In the genomic region with DNA sequence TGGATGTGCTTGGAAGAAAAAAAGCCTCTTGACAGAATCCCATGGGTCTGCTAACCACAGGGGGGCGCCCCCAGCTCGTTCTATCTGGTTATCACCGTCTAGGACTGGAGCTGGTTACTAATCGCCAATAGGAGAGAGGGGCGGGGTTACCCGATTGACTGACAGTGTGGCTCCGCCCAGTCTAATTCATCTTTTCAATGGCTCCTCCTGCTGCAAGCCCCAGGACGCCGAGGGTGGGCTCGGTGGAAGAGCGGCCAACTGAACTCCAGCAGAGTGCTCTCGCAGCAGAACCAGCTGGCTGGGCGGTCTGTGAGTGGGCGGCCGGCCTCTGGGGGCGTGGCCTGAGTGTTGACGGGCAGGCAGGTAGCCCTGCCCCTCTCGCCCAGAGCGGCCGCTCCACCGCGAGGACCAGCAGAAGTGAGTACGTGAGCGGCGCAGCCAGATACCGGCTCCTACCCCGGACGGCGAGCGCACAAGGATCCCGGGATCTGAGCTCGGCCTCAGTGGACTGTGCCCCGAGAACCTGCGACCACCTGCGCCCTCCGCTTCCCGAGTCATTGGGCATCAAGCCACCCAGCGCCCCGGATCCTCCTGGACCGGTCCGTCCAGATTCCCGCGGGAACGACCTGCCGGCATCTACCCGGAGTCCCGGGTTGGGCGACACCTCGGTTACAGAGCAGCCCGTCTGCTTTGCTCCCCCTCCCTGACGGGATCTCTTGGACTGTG, we compare ENCODE assay signal across 8 mouse cellular contexts. TPM values are rescaled to one million over a fixed set of nuclear protein-coding genes. Genes with fewer than 3 reads are reported as not detected.
DNase-seq lines count a peak whose midpoint lies in the region; ATAC-seq and TF ChIP-seq lines count a peak whose summit lies in the region.

A gene (plus strand): TSS at position 389 of the 726 bp plus-strand sequence.

- peaks cover 2% of the 10 kb centered on the region for H3K27me3 ChIP-seq in CH12.LX (replicated peaks)
- H3K27me3 ChIP-seq in forebrain, embryonic 11.5 days (ENCODE audit: control insufficient read depth, insufficient read depth, low read length), result no peaks in the 10 kb centered on the region; the same call in 1 of the 2 replicates
- H3K27me3 ChIP-seq in heart, embryonic 15.5 days, result no peaks in the 10 kb centered on the region
- H3K27me3 ChIP-seq in liver, embryonic 12.5 days (replicated peaks), result peaks cover 92% of the 10 kb centered on the region
- no peaks in the 10 kb centered on the region for H3K27me3 ChIP-seq in stomach, embryonic 15.5 days (replicated peaks)

- peaks cover 7% of the 10 kb centered on the region for H3K9me3 ChIP-seq in CH12.LX (replicated peaks; ENCODE audit: low read length)
- H3K9me3 ChIP-seq in forebrain, embryonic 11.5 days (ENCODE audit: control insufficient read depth, low read length), result no peaks in the 10 kb centered on the region
- no peaks in the 10 kb centered on the region for H3K9me3 ChIP-seq in heart, embryonic 15.5 days (replicated peaks)
- H3K9me3 ChIP-seq in liver, embryonic 12.5 days (replicated peaks), result no peaks in the 10 kb centered on the region
- H3K9me3 ChIP-seq in stomach, embryonic 15.5 days, result no peaks in the 10 kb centered on the region

- WGBS in forebrain, embryonic 11.5 days, result under 1% methylated on average over 51 of the region's 51 CpGs
- under 1% methylated on average over 51 of the region's 51 CpGs for WGBS in heart, embryonic 15.5 days
- WGBS in liver, embryonic 12.5 days (ENCODE audit: insufficient replicate concordance), result under 1% methylated on average over 51 of the region's 51 CpGs
- under 1% methylated on average over 41 of the region's 51 CpGs for WGBS in stomach, embryonic 15.5 days

- TF ChIP-seq RAD21 in CH12.LX (IDR thresholded peaks at IDR 0.05; ENCODE audit: low read depth, low read length), result peak; percentile 72

- no peaks in the 10 kb centered on the region for H3K36me3 ChIP-seq in CH12.LX (replicated peaks in 1 of 2; ENCODE audit: control insufficient read depth in 1 of 2, insufficient read depth in 1 of 2, low read length in 1 of 2)
- no peaks in the 10 kb centered on the region for H3K36me3 ChIP-seq in forebrain, embryonic 11.5 days (ENCODE audit: control insufficient read depth, insufficient read depth, low read length)
- H3K36me3 ChIP-seq in heart, embryonic 15.5 days, result no peaks in the 10 kb centered on the region
- no peaks in the 10 kb centered on the region for H3K36me3 ChIP-seq in liver, embryonic 12.5 days
- H3K36me3 ChIP-seq in stomach, embryonic 15.5 days, result no peaks in the 10 kb centered on the region

- peak in 1 of 2 experiments; percentile 76; a peak in 2 of 4 replicates for TF ChIP-seq CTCF in CH12.LX (conservative IDR thresholded peaks at IDR 0.05 in 1 of 2, IDR thresholded peaks at IDR 0.05 in 1 of 2; ENCODE audit: low read depth in 2 of 2, low read length in 2 of 2)

- peaks cover 0 to 13% of the 10 kb centered on the region in 2 experiments; a peak in 3 of 4 replicates for H3K4me1 ChIP-seq in CH12.LX (ENCODE audit: control insufficient read depth in 1 of 2, insufficient read depth in 2 of 2)
- H3K4me1 ChIP-seq in forebrain, embryonic 11.5 days (replicated peaks; ENCODE audit: control insufficient read depth, insufficient read depth, low read length), result peaks cover 5% of the 10 kb centered on the region; the same call in 1 of the 2 replicates
- peaks cover 41% of the 10 kb centered on the region for H3K4me1 ChIP-seq in heart, embryonic 15.5 days (replicated peaks)
- peaks cover 11% of the 10 kb centered on the region; the same call in 1 of the 2 replicates for H3K4me1 ChIP-seq in liver, embryonic 12.5 days
- H3K4me1 ChIP-seq in stomach, embryonic 15.5 days, result peaks cover 26% of the 10 kb centered on the region

- peak; percentile 68 for DNase-seq in CH12.LX (ENCODE audit: extremely low read depth)
- DNase-seq in c-Kit-positive CD71-positive TER-119-positive erythroid progenitor cells, embryonic 14.5 days (ENCODE audit: low spot score), result peak; percentile 83
- peak; percentile 100 for DNase-seq in forebrain, embryonic 11.5 days (ENCODE audit: low spot score)
- DNase-seq in kidney, postnatal 14 days, result peak; percentile 99
- DNase-seq in natural killer cell, adult 2 months (ENCODE audit: low spot score in 2 of 2), result peak; percentile 68 to 71

- no peak within 1 kb of the TSS for H3K9ac ChIP-seq in CH12.LX (ENCODE audit: insufficient read depth, low read depth)
- peak within 1 kb of the TSS; percentile 87 for H3K9ac ChIP-seq in forebrain, embryonic 11.5 days (ENCODE audit: low read length)
- peak within 1 kb of the TSS; percentile 89 for H3K9ac ChIP-seq in heart, embryonic 15.5 days
- peak within 1 kb of the TSS; percentile 62 for H3K9ac ChIP-seq in liver, embryonic 12.5 days
- H3K9ac ChIP-seq in stomach, embryonic 15.5 days, result peak within 1 kb of the TSS; percentile 95

- H3K79me2 ChIP-seq in CH12.LX (replicated peaks; ENCODE audit: control insufficient read depth, extremely low read depth, insufficient read depth, poor library complexity, severe bottlenecking), result no peaks in the 10 kb centered on the region

- H3K27ac ChIP-seq in CH12.LX (ENCODE audit: insufficient read depth, low read depth), result no peak within 1 kb of the TSS
- peak within 1 kb of the TSS; percentile 31; the same call in 1 of the 2 replicates for H3K27ac ChIP-seq in forebrain, embryonic 11.5 days (ENCODE audit: low read depth, low read length)
- H3K27ac ChIP-seq in heart, embryonic 15.5 days, result peak within 1 kb of the TSS; percentile 82
- no peak within 1 kb of the TSS for H3K27ac ChIP-seq in liver, embryonic 12.5 days
- H3K27ac ChIP-seq in stomach, embryonic 15.5 days, result peak within 1 kb of the TSS; percentile 86

- no peak within 1 kb of the TSS for H3K4me2 ChIP-seq in CH12.LX (ENCODE audit: insufficient read depth, low read depth, poor library complexity, severe bottlenecking)
- H3K4me2 ChIP-seq in forebrain, embryonic 11.5 days (ENCODE audit: low read depth, low read length, severe bottlenecking), result peak within 1 kb of the TSS; percentile 69
- H3K4me2 ChIP-seq in heart, embryonic 15.5 days, result peak within 1 kb of the TSS; percentile 71
- peak within 1 kb of the TSS; percentile 73 for H3K4me2 ChIP-seq in liver, embryonic 12.5 days
- H3K4me2 ChIP-seq in stomach, embryonic 15.5 days, result peak within 1 kb of the TSS; percentile 60

- ATAC-seq in forebrain, embryonic 11.5 days (replicated peaks; ENCODE audit: low FRiP score), result peak; percentile 98
- peak; percentile 97 for ATAC-seq in heart, embryonic 15.5 days (replicated peaks; ENCODE audit: insufficient number of reproducible peaks, insufficient read depth, low FRiP score, low read depth)
- peak; percentile 91 for ATAC-seq in liver, embryonic 12.5 days
- ATAC-seq in stomach, embryonic 15.5 days (ENCODE audit: insufficient read depth, low FRiP score, low read depth), result peak; percentile 96

- no peak for TF ChIP-seq POLR2A in CH12.LX (IDR thresholded peaks at IDR 0.05; ENCODE audit: low read depth, low read length)

- in situ Hi-C loops in CH12.LX (cut with MboI; ENCODE audit: low pct_ligation_motif_present, low pct_unique_long_range_greater_than_20kb, low sequenced_read_pairs), result no loop called here

- H3K4me3 ChIP-seq in CH12.LX (replicated peaks in 1 of 3; ENCODE audit: low read depth in 2 of 3, low read length in 2 of 3, poor library complexity in 1 of 3), result no peak within 1 kb of the TSS
- H3K4me3 ChIP-seq in forebrain, embryonic 11.5 days (ENCODE audit: low read depth, low read length), result peak within 1 kb of the TSS; percentile 74
- peak within 1 kb of the TSS; percentile 76 for H3K4me3 ChIP-seq in heart, embryonic 15.5 days
- H3K4me3 ChIP-seq in liver, embryonic 12.5 days, result peak within 1 kb of the TSS; percentile 58
- H3K4me3 ChIP-seq in stomach, embryonic 15.5 days (replicated peaks), result peak within 1 kb of the TSS; percentile 91

- no peak for TF ChIP-seq EP300 in CH12.LX (IDR thresholded peaks at IDR 0.05; ENCODE audit: low read length)

- dilution Hi-C loops in CH12.LX (cut with MboI; ENCODE audit: extremely low pct_ligation_motif_present, extremely low pct_unique_long_range_greater_than_20kb, low sequenced_read_pairs), result no loop called here

TF ChIP-seq in CH12.LX, 34 proteins besides CTCF, POLR2A, EP300 and RAD21:
- TF ChIP-seq SMC3 (IDR thresholded peaks at IDR 0.05; ENCODE audit: low read depth, low read length) (peak; percentile 82), KAT2A (IDR thresholded peaks at IDR 0.05; ENCODE audit: insufficient replicate concordance, low read length) (no peak), MXI1 (IDR thresholded peaks at IDR 0.05; ENCODE audit: low read depth, low read length) (no peak), ZNF384 (IDR thresholded peaks at IDR 0.05; ENCODE audit: low read depth, low read length) (0 out of 2 replicates have a peak, but pooled peaks have one; percentile 12), ZC3H11A (IDR thresholded peaks at IDR 0.05; ENCODE audit: low read depth, low read length) (peak; percentile 60), ELF1 (IDR thresholded peaks at IDR 0.05; ENCODE audit: low read depth, low read length) (no peak), USF2 (conservative IDR thresholded peaks at IDR 0.05; ENCODE audit: low read depth, low read length) (no peak)

RNA-seq across cellular contexts. Expression of the gene that starts here (rescaled TPM):
- not detected in 2 replicates for total RNA-seq in CH12.LX (2012; rRNA removed)
- not detected in 2 replicates for total RNA-seq in CH12.LX (2014; rRNA removed)
- polyA plus RNA-seq in CH12.LX (2012; ENCODE audit: insufficient read length, low read depth), result not detected in 2 replicates
- 14.8 and 14.9 TPM in 2 replicates for polyA plus RNA-seq in forebrain, embryonic 11.5 days (2014; fragmentation: Nextera tagmentation; extraction: Ambion mirVana)
- polyA plus RNA-seq in heart, embryonic 15.5 days (2015; fragmentation: Nextera tagmentation; extraction: Ambion mirVana), result 12.1 and 15.3 TPM in 2 replicates
- polyA plus RNA-seq in liver, embryonic 12.5 days (2016; fragmentation: Nextera tagmentation; extraction: Ambion mirVana), result 2.5 and 3.0 TPM in 2 replicates
- 20.4 and 21.8 TPM in 2 replicates for polyA plus RNA-seq in stomach, embryonic 15.5 days (2015; fragmentation: Nextera tagmentation; extraction: Ambion mirVana)

Comparison
In these comparisons a context has a peak if more than half of its experiments do, and no peak if none do; other contexts are left out.
1. Peak in DNase-seq in CH12.LX; RNA of the gene not detected or under 1 TPM.
2. H3K27ac ChIP-seq: peak in forebrain, embryonic 11.5 days (single experiment), heart, embryonic 15.5 days (single experiment) and stomach, embryonic 15.5 days (single experiment); none in CH12.LX (single experiment) and liver, embryonic 12.5 days (single experiment).
3. H3K4me3 ChIP-seq: peak in forebrain, embryonic 11.5 days (single experiment), heart, embryonic 15.5 days (single experiment), liver, embryonic 12.5 days (single experiment) and stomach, embryonic 15.5 days (single experiment); none in CH12.LX (0 of 3).
4. Peak in every context shown above with its lines, with median percentiles within 50 percentile points of each other: DNase-seq and ATAC-seq.